Mouse (Mus musculus): ENCODE results near the gene Obsl1. TPM values are rescaled to one million over a fixed set of nuclear protein-coding genes. Genes with fewer than 3 reads are reported as not detected.

The Obsl1 gene
- polyA plus RNA-seq, 1 experiment from 2014 or later = 17.9 TPM

DNA sequence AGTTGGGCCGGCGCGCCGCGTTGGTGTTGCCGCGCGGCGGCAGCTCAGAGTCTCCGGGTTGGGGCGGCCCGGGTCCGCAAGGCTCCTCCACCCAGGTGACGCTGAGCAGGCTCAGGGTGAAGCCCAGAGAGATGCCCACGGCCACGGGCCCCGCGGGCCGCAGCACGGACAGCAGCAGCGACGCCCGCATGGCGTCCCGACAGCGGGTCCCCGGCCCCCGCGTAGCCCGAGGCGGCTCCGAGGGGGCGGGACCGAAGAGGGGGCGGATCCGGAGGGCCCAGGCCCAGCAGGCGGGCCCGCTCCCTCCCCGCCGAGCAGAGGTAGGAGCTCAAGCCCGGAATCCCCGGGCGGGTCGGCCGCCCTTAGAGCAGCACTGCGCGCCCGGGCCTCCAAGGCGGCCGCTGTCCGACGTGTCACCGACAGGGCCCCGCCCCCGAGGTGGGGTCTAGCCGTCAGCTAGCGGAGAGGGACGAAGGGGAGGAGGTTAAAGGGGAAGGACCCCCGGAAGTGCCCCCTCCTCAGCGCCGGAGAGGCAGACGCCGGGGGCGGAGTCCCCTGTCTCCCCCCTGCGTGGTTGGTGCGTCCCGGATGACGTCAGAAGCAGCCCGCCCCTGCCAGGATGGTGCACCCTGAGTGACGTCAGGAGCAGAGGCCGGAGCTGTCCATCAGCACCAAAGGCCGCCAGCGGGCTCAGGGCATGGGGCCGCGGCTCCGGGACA is 27.2 kb downstream of the Obsl1 start, which contains the start of the genes Chpf and Tmem198:
Chpf (minus strand) TSS at position 392 of the 719 bp plus-strand sequence.
Tmem198 (plus strand) TSS at position 617 of the 719 bp plus-strand sequence.
- H3K4me1 ChIP-seq (replicated peaks; ENCODE audit: control insufficient read depth, insufficient read depth) = 0 out of 2 replicates have a peak, but pooled peaks cover 2% of the 10 kb centered on the region
- H3K9ac ChIP-seq (ENCODE audit: low read length) = peak within 1 kb of the TSS; percentile 75
- peak; percentile 96 for DNase-seq (ENCODE audit: low spot score)
- H3K27ac ChIP-seq (replicated peaks) = peak within 1 kb of the TSS; percentile 78
- peak within 1 kb of the TSS; percentile 71 for H3K4me3 ChIP-seq (ENCODE audit: low read depth, low read length)
- H3K4me2 ChIP-seq (replicated peaks; ENCODE audit: low read depth) = peak within 1 kb of the TSS; percentile 86
- under 1% methylated on average over 61 of the region's 76 CpGs for WGBS
- ATAC-seq (ENCODE audit: low FRiP score, low TSS enrichment) = peak; percentile 89
- TF ChIP-seq EP300 (optimal IDR thresholded peaks at IDR 0.05) (peak; percentile 64), CTCF (IDR thresholded peaks at IDR 0.05; ENCODE audit: low read depth) (peak; percentile 20; the same call in 1 of the 2 replicates)
- H3K36me3 ChIP-seq (ENCODE audit: control insufficient read depth, insufficient read depth, low read length) = 0 out of 2 replicates have a peak, but pooled peaks cover 6% of the 10 kb centered on the region
- peaks cover 2% of the 10 kb centered on the region; the same call in 1 of the 2 replicates for H3K27me3 ChIP-seq (ENCODE audit: control insufficient read depth, insufficient read depth, low read length)
- no peaks in the 10 kb centered on the region for H3K9me3 ChIP-seq (ENCODE audit: control insufficient read depth, low read length)

DNA sequence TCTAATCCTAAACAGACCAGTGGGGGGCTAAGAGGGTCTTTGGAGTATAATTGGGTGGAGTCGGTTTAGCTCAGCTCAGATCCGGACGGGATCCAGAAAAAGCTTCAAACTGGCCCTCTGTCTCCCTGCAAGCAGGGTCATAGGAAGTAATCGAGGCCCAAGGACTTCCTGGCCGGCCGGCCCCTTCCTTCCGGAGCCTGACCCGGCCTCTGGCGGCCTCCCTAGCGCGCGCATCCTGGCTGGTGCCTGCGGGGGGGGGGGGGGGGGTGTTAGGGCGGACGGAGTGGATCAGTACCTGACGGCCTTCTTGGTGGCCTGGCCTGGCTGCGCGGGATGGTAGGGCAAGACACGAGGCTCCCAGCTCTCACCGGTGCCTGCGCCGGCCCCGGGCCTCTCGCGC is 27.8 kb downstream of the Obsl1 start:
- TF ChIP-seq EP300 (optimal IDR thresholded peaks at IDR 0.05) (no peak), CTCF (IDR thresholded peaks at IDR 0.05; ENCODE audit: low read depth) (no peak)
- H3K4me2 ChIP-seq (replicated peaks; ENCODE audit: low read depth) = peak overlapping the region; percentile 86
- 0 out of 2 replicates have a peak, but pooled peaks cover 2% of the 10 kb centered on the region for H3K4me1 ChIP-seq (replicated peaks; ENCODE audit: control insufficient read depth, insufficient read depth)
- peak overlapping the region; percentile 71 for H3K4me3 ChIP-seq (ENCODE audit: low read depth, low read length)
- WGBS = under 1% methylated on average over 20 of the region's 25 CpGs
- H3K27ac ChIP-seq (replicated peaks) = peak overlapping the region; percentile 78
- DNase-seq (ENCODE audit: low spot score) (peak; percentile 57), ATAC-seq (ENCODE audit: low FRiP score, low TSS enrichment) (no peak)
- peaks cover 2% of the 10 kb centered on the region; the same call in 1 of the 2 replicates for H3K27me3 ChIP-seq (ENCODE audit: control insufficient read depth, insufficient read depth, low read length)
- H3K36me3 ChIP-seq (ENCODE audit: control insufficient read depth, insufficient read depth, low read length) = 0 out of 2 replicates have a peak, but pooled peaks cover 6% of the 10 kb centered on the region
- no peaks in the 10 kb centered on the region for H3K9me3 ChIP-seq (ENCODE audit: control insufficient read depth, low read length)
- H3K9ac ChIP-seq (ENCODE audit: low read length) = peak overlapping the region; percentile 75

- 0 out of 2 replicates have a peak, but pooled peaks cover 2% of the 10 kb centered on the region for H3K4me1 ChIP-seq (replicated peaks; ENCODE audit: control insufficient read depth, insufficient read depth)
- no peak for ATAC-seq (ENCODE audit: low FRiP score, low TSS enrichment)
- H3K36me3 ChIP-seq (ENCODE audit: control insufficient read depth, insufficient read depth, low read length) = 0 out of 2 replicates have a peak, but pooled peaks cover 6% of the 10 kb centered on the region
- no peak overlapping the region for H3K27ac ChIP-seq (replicated peaks)
- H3K4me2 ChIP-seq (replicated peaks; ENCODE audit: low read depth) = peak overlapping the region; percentile 86
- TF ChIP-seq CTCF (IDR thresholded peaks at IDR 0.05; ENCODE audit: low read depth) = no peak
- TF ChIP-seq EP300 (optimal IDR thresholded peaks at IDR 0.05) = no peak
- no peak overlapping the region for H3K9ac ChIP-seq (ENCODE audit: low read length)
- peak overlapping the region; percentile 71; the same call in 1 of the 2 replicates for H3K4me3 ChIP-seq (ENCODE audit: low read depth, low read length)
- DNase-seq (ENCODE audit: low spot score) = no peak
- H3K27me3 ChIP-seq (ENCODE audit: control insufficient read depth, insufficient read depth, low read length) = peaks cover 2% of the 10 kb centered on the region; the same call in 1 of the 2 replicates
- WGBS = 47% methylated on average over 3 of the region's 3 CpGs
- H3K9me3 ChIP-seq (ENCODE audit: control insufficient read depth, low read length) = no peaks in the 10 kb centered on the region
These were observed 28.3 kb downstream of the Obsl1 start for GRCm38 (mm10) chr1:75477966-75478290.

- DNase-seq (ENCODE audit: low spot score) (peak; percentile 92), ATAC-seq (ENCODE audit: low FRiP score, low TSS enrichment) (peak; percentile 19)
- Histone ChIP-seq H3K36me3 (ENCODE audit: control insufficient read depth, insufficient read depth, low read length) (0 out of 2 replicates have a peak, but pooled peaks cover 6% of the 10 kb centered on the region), H3K4me3 (ENCODE audit: low read depth, low read length) (0 out of 2 replicates have a peak overlapping the region, but pooled peaks have one; percentile 1), H3K27ac (replicated peaks) (no peak overlapping the region), H3K9me3 (ENCODE audit: control insufficient read depth, low read length) (no peaks in the 10 kb centered on the region), H3K4me1 (replicated peaks; ENCODE audit: control insufficient read depth, insufficient read depth) (0 out of 2 replicates have a peak, but pooled peaks cover 2% of the 10 kb centered on the region), H3K27me3 (ENCODE audit: control insufficient read depth, insufficient read depth, low read length) (peaks cover 2% of the 10 kb centered on the region; the same call in 1 of the 2 replicates), H3K4me2 (replicated peaks; ENCODE audit: low read depth) (peak overlapping the region; percentile 37), H3K9ac (ENCODE audit: low read length) (no peak overlapping the region)
- 16% methylated on average over 35 of the region's 35 CpGs for WGBS
- TF ChIP-seq CTCF (IDR thresholded peaks at IDR 0.05; ENCODE audit: low read depth) = peak; percentile 80
- TF ChIP-seq EP300 (optimal IDR thresholded peaks at IDR 0.05) = no peak
These were observed 28.8 kb downstream of the Obsl1 start for GRCm38 (mm10) chr1:75477264-75477965.

- H3K9ac ChIP-seq (ENCODE audit: low read length) = no peak overlapping the region
- ATAC-seq (ENCODE audit: low FRiP score, low TSS enrichment) (no peak), DNase-seq (ENCODE audit: low spot score) (no peak)
- H3K27ac ChIP-seq (replicated peaks) = no peak overlapping the region
- H3K36me3 ChIP-seq (ENCODE audit: control insufficient read depth, insufficient read depth, low read length) = 0 out of 2 replicates have a peak, but pooled peaks cover 6% of the 10 kb centered on the region
- WGBS = 94% methylated on average over 11 of the region's 11 CpGs
- TF ChIP-seq CTCF (IDR thresholded peaks at IDR 0.05; ENCODE audit: low read depth) (no peak), EP300 (optimal IDR thresholded peaks at IDR 0.05) (no peak)
- peaks cover 2% of the 10 kb centered on the region; the same call in 1 of the 2 replicates for H3K27me3 ChIP-seq (ENCODE audit: control insufficient read depth, insufficient read depth, low read length)
- 0 out of 2 replicates have a peak, but pooled peaks cover 2% of the 10 kb centered on the region for H3K4me1 ChIP-seq (replicated peaks; ENCODE audit: control insufficient read depth, insufficient read depth)
- H3K4me2 ChIP-seq (replicated peaks; ENCODE audit: low read depth) = no peak overlapping the region
- H3K4me3 ChIP-seq (ENCODE audit: low read depth, low read length) = no peak overlapping the region
- no peaks in the 10 kb centered on the region for H3K9me3 ChIP-seq (ENCODE audit: control insufficient read depth, low read length)
These were observed 29.8 kb downstream of the Obsl1 start for GRCm38 (mm10) chr1:75476441-75476840.
